Mouse (Mus musculus): ENCODE measurements around the gene Apol7e.
"Not testable (repeated sequence)": the region's sequence is repeated elsewhere in the genome, so short reads cannot be mapped to it uniquely, and the experiment has no call there.

DNA sequence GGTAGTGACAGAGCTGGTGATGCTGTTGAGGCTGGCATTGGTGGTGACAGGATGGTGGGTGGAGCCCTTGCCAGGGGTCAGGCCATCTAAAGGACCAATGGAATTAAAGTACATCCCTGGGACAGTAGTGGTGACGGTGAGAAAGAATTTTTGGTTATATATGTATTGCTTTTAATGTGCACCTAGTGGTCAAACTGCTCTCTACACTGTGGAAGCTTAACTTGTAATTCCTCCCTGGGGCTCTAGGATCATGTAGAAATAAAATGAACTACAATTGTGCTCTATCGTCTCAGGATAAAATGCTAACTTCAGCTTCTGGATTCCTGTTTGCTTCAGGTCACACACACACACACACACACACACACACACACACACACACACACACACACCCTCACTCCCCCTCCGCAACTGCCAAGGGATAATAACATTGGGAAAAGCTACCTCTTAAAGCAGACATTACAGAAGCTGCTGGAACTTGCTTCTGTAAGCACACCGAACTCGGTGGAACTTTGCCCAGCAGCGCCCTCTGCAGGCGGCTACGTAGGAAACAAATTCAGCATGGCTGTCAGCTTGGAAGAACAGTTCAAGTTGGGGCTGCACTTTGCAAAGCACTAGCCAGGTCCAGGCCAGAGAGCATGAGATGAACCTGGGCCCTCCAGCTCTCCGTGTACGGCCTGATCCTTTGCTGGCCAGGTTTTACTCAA lies 25.7 kb downstream of the Apol7e start:
- not testable (repeated sequence) for TF ChIP-seq CTCF (conservative IDR thresholded peaks at IDR 0.05; ENCODE audit: insufficient read depth, insufficient read length, low read depth, low read length); POLR2A (IDR thresholded peaks at IDR 0.05; ENCODE audit: low read depth, low read length)

Data from kidney, adult 2 months (tissue).